Mouse (Mus musculus) liver, adult 2 months (tissue): Measurements from ENCODE around the gene Tmem179. TPM values are rescaled to one million over a fixed set of nuclear protein-coding genes. Genes with fewer than 3 reads are reported as not detected.
A peak's percentile ranks its signal among the peaks of the same experiment; 100 is the strongest.

Experiments used
- DNase-seq: peaks from one replicate; pipeline ENCODE4 v3.0.0-alpha.2; 2011; ENCODE audit warnings: low read depth, low spot score; ENCODE audit errors: extremely low read depth
- H3K27ac ChIP-seq: fragments of 200-500 bp; replicated peaks from 2 replicates; pipeline ENCODE4 v1.5.1; 2012; ENCODE audit warnings: low read depth, mild to moderate bottlenecking, control low read depth, inconsistent platforms, low read length; ENCODE audit not compliant: insufficient read depth
- H3K27me3 ChIP-seq: fragments of 200-500 bp; 2 replicates; pipeline ENCODE4 v1.6.1; 2012; ENCODE audit warnings: mild to moderate bottlenecking, moderate library complexity, low read length, inconsistent platforms; ENCODE audit not compliant: control insufficient read depth, insufficient read depth
- H3K36me3 ChIP-seq: fragments of 200-500 bp; 2 replicates; pipeline ENCODE4 v1.6.1; 2012; ENCODE audit warnings: low read length, inconsistent platforms; ENCODE audit not compliant: control insufficient read depth, insufficient read depth
- H3K4me1 ChIP-seq: fragments of 200-500 bp; 2 replicates; pipeline ENCODE4 v1.6.1; 2011; ENCODE audit warnings: low read length; ENCODE audit not compliant: control insufficient read depth, insufficient read depth
- H3K4me3 ChIP-seq: fragments of 200-500 bp; 2 replicates; pipeline ENCODE4 v1.5.1; 2011; ENCODE audit warnings: low read depth, mild to moderate bottlenecking, control low read depth, low read length, moderate library complexity; ENCODE audit not compliant: insufficient read depth
- H3K79me2 ChIP-seq: fragments of 200-500 bp; 2 replicates; pipeline ENCODE4 v1.6.1; 2012; ENCODE audit warnings: inconsistent platforms, mild to moderate bottlenecking, low read length, moderate library complexity; ENCODE audit not compliant: control insufficient read depth, insufficient read depth
- H3K9ac ChIP-seq: fragments of 200-500 bp; 2 replicates; pipeline ENCODE4 v1.6.1; 2012; ENCODE audit warnings: low read depth, mild to moderate bottlenecking, control low read depth, inconsistent platforms, low read length
- CTCF ChIP-seq: fragments of 200-500 bp; IDR thresholded peaks from 2 replicates; pipeline ENCODE4 v1.5.1; 2011; ENCODE audit warnings: low read depth, low read length, control low read depth
- POLR2A ChIP-seq: fragments of 200-500 bp; IDR thresholded peaks from 2 replicates; pipeline ENCODE4 v1.6.1; 2011; ENCODE audit warnings: low read length, control low read depth; ENCODE audit not compliant: insufficient read depth; ENCODE audit errors: extremely low read depth
- WGBS: fragments of 180-500 bp; shearing (Covaris S2); methylation state at CpG from one replicate; pipeline ENCODE4 v1.1.7; 2018; 5-methylcytosine and 5-hydroxymethylcytosine counted together
- polyA plus RNA-seq: library from polyadenylated mRNA; depleted of rRNA; stranded (reverse); fragments of >200 nt; gene quantifications from 2 replicates; pipeline ENCODE4 v1.2.3, GENCODE M21; 2012
- total RNA-seq: library from RNA; depleted of rRNA; stranded (reverse); fragments of >200 nt; gene quantifications from 2 replicates; pipeline ENCODE4 v1.2.3, GENCODE M21; 2014

Tmem179 gene
- total and polyA plus RNA-seq, 2 experiments = not detected

DNA sequence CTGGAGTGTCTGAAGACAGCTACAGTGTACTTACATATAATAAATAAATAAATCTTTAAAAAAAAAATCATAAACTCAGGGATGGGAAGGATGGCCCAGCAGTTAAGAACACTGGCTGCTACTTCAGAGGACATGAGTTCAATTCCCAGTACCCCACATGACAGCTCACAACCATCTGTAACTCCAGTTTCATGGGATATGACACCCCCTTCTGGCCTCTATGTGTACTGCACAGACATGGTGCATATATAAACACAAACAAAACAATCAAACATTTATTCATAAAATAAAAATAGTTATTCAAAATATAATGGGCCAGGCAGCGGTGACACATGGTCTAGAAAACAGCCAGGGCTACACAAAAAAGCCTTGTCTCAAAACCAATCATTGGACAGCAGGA lies 32.7 kb upstream of the Tmem179 start:
- Histone ChIP-seq H3K4me3 (no peak overlapping the region), H3K4me1 (no peaks in the 10 kb centered on the region), H3K27ac (no peak overlapping the region), H3K36me3 (no peaks in the 10 kb centered on the region), H3K79me2 (no peaks in the 10 kb centered on the region), H3K27me3 (no peaks in the 10 kb centered on the region), H3K9ac (no peak overlapping the region)
- TF ChIP-seq CTCF (no peak), POLR2A (no peak)
- DNase-seq = no peak
- WGBS = 100% methylated on average over 1 of the region's 1 CpGs

DNA sequence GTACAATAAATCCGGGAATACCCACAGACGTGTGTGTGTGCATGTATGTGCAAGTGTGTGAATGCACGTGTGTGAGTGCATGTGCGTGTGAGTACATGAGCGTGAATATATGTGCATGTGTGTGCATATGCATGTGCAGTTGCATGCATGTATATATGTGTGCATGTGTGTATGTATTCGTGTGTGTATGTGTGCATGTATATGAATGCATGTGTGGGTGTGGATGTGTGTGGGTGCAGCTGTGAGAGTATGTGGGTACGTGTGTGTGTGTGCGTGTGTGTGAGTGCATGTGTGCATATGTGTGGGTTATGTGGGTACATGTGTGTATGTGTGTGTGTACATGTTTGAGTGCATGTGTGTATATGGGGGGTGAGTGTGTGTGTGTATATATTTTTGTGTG lies 29.6 kb upstream of the Tmem179 start:
- Histone ChIP-seq H3K4me3 (no peak overlapping the region), H3K4me1 (no peaks in the 10 kb centered on the region), H3K36me3 (no peaks in the 10 kb centered on the region), H3K27me3 (no peaks in the 10 kb centered on the region), H3K79me2 (no peaks in the 10 kb centered on the region), H3K27ac (no peak overlapping the region), H3K9ac (no peak overlapping the region)
- no peak for DNase-seq
- no peak for TF ChIP-seq POLR2A
- TF ChIP-seq CTCF = no peak
- 93% methylated on average over 8 of the region's 8 CpGs for WGBS

DNA sequence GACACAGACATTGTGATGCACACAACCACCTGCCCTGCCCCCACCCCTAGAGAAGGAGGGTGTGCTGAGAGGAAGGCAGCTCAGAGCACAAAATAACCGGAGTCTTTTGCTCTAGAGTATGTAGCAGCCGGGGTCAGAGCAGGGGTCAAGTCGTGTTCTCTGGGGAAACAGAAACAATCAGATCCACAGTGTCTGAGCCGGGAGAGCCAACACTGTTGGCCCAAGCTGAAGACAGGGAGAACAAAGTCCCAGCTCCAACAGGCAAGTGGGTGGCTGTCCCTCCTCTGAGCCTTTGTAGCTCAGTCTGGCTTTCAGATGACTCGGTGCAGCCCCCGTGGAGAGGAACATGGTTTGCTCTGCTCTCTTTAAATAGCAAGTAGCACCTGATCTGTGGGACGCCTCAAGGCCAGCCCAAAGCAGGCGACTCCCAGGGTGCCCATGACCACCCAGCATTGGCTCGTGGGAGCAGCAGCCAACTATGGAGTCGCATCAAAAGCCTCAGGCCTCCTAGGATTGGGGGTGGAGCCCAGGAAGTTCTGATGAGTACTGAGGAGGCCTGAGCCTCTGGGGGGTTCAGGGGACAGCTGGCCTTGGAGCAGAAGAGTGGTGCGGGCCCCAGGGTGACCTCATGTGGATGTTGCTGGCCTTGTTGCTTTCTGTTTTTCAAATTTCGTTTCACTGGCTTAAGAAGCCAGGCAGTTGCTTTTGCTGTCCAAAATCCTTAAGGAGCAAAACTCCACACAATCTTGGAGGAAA lies 28.6 kb upstream of the Tmem179 start:
- Histone ChIP-seq H3K79me2 (no peaks in the 10 kb centered on the region), H3K4me1 (no peaks in the 10 kb centered on the region), H3K27me3 (no peaks in the 10 kb centered on the region), H3K4me3 (no peak overlapping the region), H3K36me3 (no peaks in the 10 kb centered on the region), H3K9ac (no peak overlapping the region), H3K27ac (no peak overlapping the region)
- 69% methylated on average over 12 of the region's 12 CpGs for WGBS
- no peak for TF ChIP-seq CTCF
- no peak for TF ChIP-seq POLR2A
- no peak for DNase-seq

DNA sequence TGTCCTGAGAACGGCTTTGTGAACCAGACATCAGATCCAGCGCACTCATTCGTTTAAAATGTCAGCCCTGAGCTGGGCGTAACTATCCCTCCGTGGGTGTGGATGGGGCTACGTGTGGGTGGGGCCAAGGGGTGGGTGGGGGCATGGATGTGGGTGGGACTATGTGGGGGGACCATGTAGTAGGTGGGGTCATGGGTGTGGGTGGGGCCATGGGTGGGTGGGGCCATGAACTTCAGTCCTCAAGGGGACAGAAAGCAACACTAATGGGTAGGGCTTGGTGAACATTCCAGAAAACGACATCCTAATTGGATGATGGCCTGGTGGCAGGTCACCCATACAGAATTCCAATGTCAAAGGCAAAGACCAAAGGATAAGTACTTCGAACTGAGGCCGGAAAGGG lies 27.4 kb upstream of the Tmem179 start:
- 84% methylated on average over 9 of the region's 9 CpGs for WGBS
- no peak overlapping the region for H3K9ac ChIP-seq
- DNase-seq = no peak
- H3K27ac ChIP-seq = no peak overlapping the region
- no peaks in the 10 kb centered on the region for H3K27me3 ChIP-seq
- no peak overlapping the region for H3K4me3 ChIP-seq
- no peak for TF ChIP-seq POLR2A
- no peak for TF ChIP-seq CTCF
- no peaks in the 10 kb centered on the region for H3K4me1 ChIP-seq
- no peaks in the 10 kb centered on the region for H3K36me3 ChIP-seq
- no peaks in the 10 kb centered on the region for H3K79me2 ChIP-seq

DNA sequence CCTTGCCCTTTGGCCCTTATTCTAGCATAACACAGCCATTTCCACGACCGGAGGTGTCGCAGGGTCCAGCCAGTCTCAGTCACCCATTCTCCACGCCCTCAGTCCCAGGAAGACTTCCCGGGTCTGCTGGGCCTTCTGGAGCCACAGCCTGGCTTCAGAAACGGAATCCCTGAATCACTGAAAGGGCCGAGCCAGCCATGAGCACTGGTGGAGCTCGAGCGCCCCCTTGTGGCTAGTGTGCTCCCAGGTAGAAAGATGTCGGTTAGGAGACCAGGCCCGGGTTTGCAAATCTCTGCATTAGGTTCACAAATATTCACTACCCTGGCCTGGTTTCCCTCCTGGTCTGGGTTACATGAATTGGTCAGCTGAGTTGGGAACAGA lies 26.4 kb upstream of the Tmem179 start:
- Histone ChIP-seq H3K27me3 (no peaks in the 10 kb centered on the region), H3K79me2 (no peaks in the 10 kb centered on the region), H3K4me1 (no peaks in the 10 kb centered on the region), H3K27ac (no peak overlapping the region), H3K36me3 (no peaks in the 10 kb centered on the region), H3K4me3 (no peak overlapping the region; the same call in 1 of the 2 replicates), H3K9ac (peak overlapping the region; percentile 17)
- TF ChIP-seq CTCF (peak; percentile 95), POLR2A (no peak)
- peak; percentile 61 for DNase-seq
- WGBS = 3% methylated on average over 11 of the region's 11 CpGs

DNA sequence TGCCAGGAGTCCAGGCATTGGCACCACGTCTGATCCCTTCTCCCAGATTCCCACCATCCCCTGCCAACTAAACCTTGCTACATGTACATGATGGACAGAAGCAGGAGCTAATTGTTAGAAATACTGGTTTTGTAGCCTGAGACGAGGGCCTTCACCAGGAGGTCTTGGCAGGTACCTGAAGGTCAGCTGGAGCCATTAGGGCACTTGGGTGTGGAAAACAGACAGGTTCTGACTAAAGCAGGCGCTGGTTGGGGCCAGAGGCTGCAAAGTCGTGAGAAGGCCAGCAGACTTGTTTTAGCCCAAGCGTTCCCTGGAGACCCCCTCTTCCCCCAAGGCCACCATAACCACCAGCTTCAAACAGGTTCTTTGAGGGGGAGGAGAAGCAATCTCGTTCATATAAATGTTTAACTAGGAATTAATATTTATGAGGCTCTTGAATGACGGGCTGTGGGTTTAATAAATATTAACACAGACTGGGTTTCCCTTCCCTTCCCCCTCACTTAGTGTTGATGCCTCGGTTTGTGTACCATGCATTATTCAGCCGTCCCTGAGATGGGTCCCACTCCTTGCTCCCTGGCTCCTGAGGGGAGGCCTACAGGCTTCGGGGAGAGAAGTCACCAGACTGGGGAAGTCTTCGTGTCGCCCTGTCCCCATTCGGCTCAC lies 25.8 kb upstream of the Tmem179 start:
- Histone ChIP-seq H3K36me3 (no peaks in the 10 kb centered on the region), H3K4me1 (no peaks in the 10 kb centered on the region), H3K9ac (peak overlapping the region; percentile 17), H3K79me2 (no peaks in the 10 kb centered on the region), H3K4me3 (no peak overlapping the region; the same call in 1 of the 2 replicates), H3K27ac (no peak overlapping the region), H3K27me3 (no peaks in the 10 kb centered on the region)
- 52% methylated on average over 13 of the region's 13 CpGs for whole genome bisulfite sequencing
- no peak for DNase-seq
- TF ChIP-seq CTCF (no peak), POLR2A (no peak)
